Mouse (Mus musculus): ENCODE data around the gene Guk1. TPM values are rescaled to one million over a fixed set of nuclear protein-coding genes. Genes with fewer than 3 reads are reported as not detected.
A peak's percentile ranks its signal among the peaks of the same experiment; 100 is the strongest.

Gene Guk1
- polyA plus RNA-seq, 1 experiment from 2014 or later: 11.6 TPM

GRCm38 (mm10) chr11:59201216-59202002 is 9.4 kb upstream of the Guk1 start:
- Histone ChIP-seq H3K4me3 (ENCODE audit: inconsistent target) (peak overlapping the region; percentile 98), H3K36me3 (ENCODE audit: inconsistent target) (peaks cover 22% of the 10 kb centered on the region; the same call in 1 of the 2 replicates), H3K27ac (peak overlapping the region; percentile 78), H3K79me2 (ENCODE audit: inconsistent target) (peaks cover 18% of the 10 kb centered on the region; the same call in 1 of the 2 replicates)
- 9% methylated on average over 15 of the region's 16 CpGs for WGBS (ENCODE audit: missing documents)

DNA sequence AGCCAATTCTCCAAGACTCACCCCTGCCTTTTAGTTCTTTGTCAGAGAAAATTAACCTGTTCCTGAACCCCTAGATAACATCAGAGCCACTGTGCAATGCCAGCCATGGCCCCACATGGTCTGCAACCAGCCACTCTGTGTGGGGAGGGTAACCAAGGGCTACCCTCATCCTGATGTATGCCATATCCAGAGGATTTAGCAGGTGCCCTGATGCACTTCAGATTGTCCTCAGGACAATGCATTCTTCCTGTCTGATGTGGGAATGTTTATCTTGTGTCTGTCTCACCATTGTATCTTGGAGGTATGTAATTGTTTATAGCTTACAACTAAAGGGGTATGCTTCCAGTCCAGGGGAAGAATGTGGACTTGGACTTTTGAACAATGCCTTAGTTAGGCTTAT is 4.2 kb upstream of the Guk1 start:
- Histone ChIP-seq H3K27ac (no peak overlapping the region), H3K36me3 (ENCODE audit: inconsistent target) (no peaks in the 10 kb centered on the region), H3K79me2 (ENCODE audit: inconsistent target) (no peaks in the 10 kb centered on the region)

DNA sequence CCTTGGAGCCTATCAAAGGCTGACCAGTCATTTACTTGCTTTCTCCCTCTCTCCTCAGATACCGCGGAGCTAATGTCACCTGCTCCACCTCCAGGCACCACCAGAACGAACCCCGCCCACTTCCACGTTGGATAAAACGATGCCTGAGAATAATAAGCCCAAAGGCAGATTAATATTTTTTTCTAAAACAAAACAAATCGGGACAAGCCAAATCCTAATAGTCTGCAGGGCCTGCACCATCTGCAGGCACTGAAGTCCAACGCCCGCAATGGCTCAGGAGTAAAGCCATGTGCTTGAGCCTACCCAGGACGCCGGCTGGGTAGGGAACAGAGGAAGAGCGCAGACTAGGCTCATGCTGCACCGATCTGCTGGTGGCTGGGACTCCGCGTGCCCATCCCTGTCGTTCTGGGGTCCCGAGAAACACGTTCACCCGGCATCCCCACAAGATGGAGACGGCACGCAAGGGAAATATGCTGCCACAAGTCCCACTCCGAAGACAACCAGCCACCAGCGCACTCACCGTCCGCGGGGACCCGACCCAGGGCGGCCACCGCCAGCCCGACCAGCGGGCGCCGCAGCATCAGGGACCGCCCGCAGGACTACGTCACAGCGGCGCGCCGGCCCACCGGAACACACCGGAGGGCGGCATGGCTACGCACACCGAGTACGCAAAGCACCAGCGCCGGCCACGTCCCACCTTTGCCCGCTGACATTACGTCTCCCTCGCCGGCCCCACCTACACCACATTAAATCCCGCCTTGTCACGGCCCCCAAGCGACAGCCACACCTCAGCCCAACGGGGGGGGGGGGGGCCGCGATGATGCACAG is 567 bp downstream of the Guk1 start:
- Histone ChIP-seq H3K27ac (peak overlapping the region; percentile 41; the same call in 1 of the 2 replicates), H3K4me3 (ENCODE audit: inconsistent target) (peak overlapping the region; percentile 59), H3K79me2 (ENCODE audit: inconsistent target) (no peaks in the 10 kb centered on the region; the same call in 1 of the 2 replicates), H3K36me3 (ENCODE audit: inconsistent target) (no peaks in the 10 kb centered on the region)
- WGBS (ENCODE audit: missing documents): 1% methylated on average over 49 of the region's 59 CpGs

More for the DNA sequence above, 4.2 kb upstream of the Guk1 start:
- H3K4me3 ChIP-seq (ENCODE audit: inconsistent target): no peak overlapping the region

- Histone ChIP-seq H3K4me3 (ENCODE audit: inconsistent target) (no peak overlapping the region), H3K27ac (no peak overlapping the region), H3K79me2 (ENCODE audit: inconsistent target) (no peaks in the 10 kb centered on the region; the same call in 1 of the 2 replicates), H3K36me3 (ENCODE audit: inconsistent target) (peaks cover 15% of the 10 kb centered on the region; the same call in 1 of the 2 replicates)
- WGBS (ENCODE audit: missing documents): 98% methylated on average over 4 of the region's 6 CpGs
Observed at GRCm38 (mm10) chr11:59187706-59188105, 4.3 kb downstream of the Guk1 start.

- peaks cover 15% of the 10 kb centered on the region; the same call in 1 of the 2 replicates for H3K36me3 ChIP-seq (ENCODE audit: inconsistent target)
- 87% methylated on average over 5 of the region's 5 CpGs for WGBS (ENCODE audit: missing documents)
- H3K4me3 ChIP-seq (ENCODE audit: inconsistent target): no peak overlapping the region
- no peaks in the 10 kb centered on the region; the same call in 1 of the 2 replicates for H3K79me2 ChIP-seq (ENCODE audit: inconsistent target)
- no peak overlapping the region for H3K27ac ChIP-seq
Observed at GRCm38 (mm10) chr11:59185490-59185889, 6.5 kb downstream of the Guk1 start.

GRCm38 (mm10) chr11:59183821-59184220 is 8.2 kb downstream of the Guk1 start:
- WGBS (ENCODE audit: missing documents): 54% methylated on average over 3 of the region's 3 CpGs
- Histone ChIP-seq H3K27ac (no peak overlapping the region), H3K36me3 (ENCODE audit: inconsistent target) (peaks cover 15% of the 10 kb centered on the region; the same call in 1 of the 2 replicates), H3K79me2 (ENCODE audit: inconsistent target) (no peaks in the 10 kb centered on the region; the same call in 1 of the 2 replicates), H3K4me3 (ENCODE audit: inconsistent target) (no peak overlapping the region)

DNA sequence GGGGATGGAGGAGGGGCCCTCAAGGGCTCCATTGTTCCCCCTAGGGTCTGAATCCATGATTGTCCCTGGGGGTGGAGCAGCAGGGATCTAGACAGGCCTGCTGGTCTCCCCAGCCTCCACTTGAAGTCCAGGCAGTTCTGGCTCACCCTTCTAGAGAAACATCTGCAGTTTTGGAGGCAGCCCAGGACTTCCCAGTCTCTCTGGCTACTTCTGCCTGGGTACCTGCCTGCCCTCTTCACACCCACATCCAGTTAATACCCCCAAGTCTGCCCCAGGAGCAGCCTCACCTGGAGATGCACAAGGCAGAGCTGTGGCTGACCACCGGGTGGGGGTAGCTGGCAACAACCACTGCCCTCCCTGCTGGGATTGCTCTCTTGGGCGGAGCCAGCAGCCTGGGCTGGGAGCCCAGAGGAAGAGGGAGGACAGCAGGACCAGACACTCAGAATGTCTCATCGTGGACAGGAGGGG is 9.1 kb downstream of the Guk1 start, which contains the start of gene Gjc2:
Gjc2 (minus strand) TSS at position 350 of the 468 bp plus-strand sequence.
- Histone ChIP-seq H3K36me3 (ENCODE audit: inconsistent target) (peaks cover 15% of the 10 kb centered on the region; the same call in 1 of the 2 replicates), H3K4me3 (ENCODE audit: inconsistent target) (no peak within 1 kb of the TSS), H3K27ac (no peak within 1 kb of the TSS), H3K79me2 (ENCODE audit: inconsistent target) (no peaks in the 10 kb centered on the region)
- WGBS (ENCODE audit: missing documents): 87% methylated on average over 3 of the region's 3 CpGs

DNA sequence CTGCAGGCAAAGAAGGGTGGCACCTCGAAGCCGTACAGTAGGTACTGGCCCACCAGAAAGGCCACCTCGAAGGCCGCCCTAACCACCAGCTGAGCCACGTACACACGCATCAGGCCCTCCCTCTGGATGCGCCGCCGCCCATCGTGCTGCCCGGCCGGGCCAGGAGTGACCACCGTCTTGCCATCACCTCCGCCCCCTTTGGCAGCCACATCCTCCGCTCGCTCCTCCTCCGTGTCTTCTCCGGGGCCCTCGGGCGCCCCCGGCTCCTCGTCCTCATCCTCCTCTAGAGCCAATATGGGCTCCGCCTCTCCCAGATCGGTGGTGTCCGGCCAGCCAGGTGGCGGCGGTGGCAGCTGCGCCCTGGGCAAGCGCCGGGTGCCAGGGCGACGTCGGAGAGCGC is 15.1 kb downstream of the Guk1 start:
- H3K79me2 ChIP-seq (ENCODE audit: inconsistent target): no peaks in the 10 kb centered on the region
- WGBS (ENCODE audit: missing documents): 15% methylated on average over 34 of the region's 34 CpGs
- H3K36me3 ChIP-seq (ENCODE audit: inconsistent target): no peaks in the 10 kb centered on the region
- H3K27ac ChIP-seq: no peak overlapping the region
- no peak overlapping the region for H3K4me3 ChIP-seq (ENCODE audit: inconsistent target)

DNA sequence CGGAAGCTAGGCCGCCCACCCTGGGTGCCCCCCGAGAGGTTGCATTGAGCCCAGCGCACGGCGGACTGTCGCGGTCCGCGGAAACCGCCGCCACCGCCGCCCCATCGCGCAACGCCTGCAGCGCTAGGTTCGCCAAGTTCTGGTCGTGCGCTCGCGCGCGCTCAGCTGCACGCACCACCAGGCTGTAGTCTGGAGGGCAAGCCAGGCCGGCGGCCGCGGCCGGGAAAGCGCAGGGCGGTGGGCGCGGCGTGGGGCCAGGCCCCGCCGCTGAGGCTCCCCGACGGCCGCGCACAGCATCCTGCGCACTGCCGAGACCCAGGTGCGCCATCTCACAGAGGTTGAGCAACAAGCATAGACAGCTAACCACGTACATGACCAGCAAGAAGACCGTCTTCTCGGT is 15.5 kb downstream of the Guk1 start:
- 2% methylated on average over 41 of the region's 48 CpGs for WGBS (ENCODE audit: missing documents)
- H3K4me3 ChIP-seq (ENCODE audit: inconsistent target): no peak overlapping the region
- H3K27ac ChIP-seq: no peak overlapping the region
- no peaks in the 10 kb centered on the region for H3K79me2 ChIP-seq (ENCODE audit: inconsistent target)
- H3K36me3 ChIP-seq (ENCODE audit: inconsistent target): no peaks in the 10 kb centered on the region

- Histone ChIP-seq H3K27ac (no peak overlapping the region), H3K36me3 (ENCODE audit: inconsistent target) (no peaks in the 10 kb centered on the region), H3K79me2 (ENCODE audit: inconsistent target) (no peaks in the 10 kb centered on the region), H3K4me3 (ENCODE audit: inconsistent target) (no peak overlapping the region)
- 80% methylated on average over 6 of the region's 6 CpGs for WGBS (ENCODE audit: missing documents)
Observed at GRCm38 (mm10) chr11:59174189-59174838, 17.7 kb downstream of the Guk1 start.

DNA sequence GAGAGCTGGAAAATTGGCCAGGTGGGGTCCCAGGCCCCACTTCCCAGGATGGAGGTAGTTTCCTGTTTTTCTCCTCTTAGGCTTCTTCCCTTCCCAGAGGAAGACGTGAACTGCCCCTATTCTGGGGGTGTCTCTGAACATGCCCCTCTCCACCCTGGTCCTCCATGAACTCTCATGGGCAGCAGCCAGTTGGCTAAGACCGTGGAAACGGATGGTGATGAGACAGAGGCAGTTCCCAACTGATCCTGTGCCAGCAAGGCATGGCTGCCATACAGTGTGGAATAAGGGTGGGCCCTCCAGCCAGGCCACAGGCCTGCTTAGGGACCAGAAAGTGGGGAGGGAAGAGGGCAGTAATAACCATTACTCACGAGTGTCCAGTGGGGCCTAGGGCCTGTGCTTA is 21.5 kb downstream of the Guk1 start:
- no peaks in the 10 kb centered on the region for H3K79me2 ChIP-seq (ENCODE audit: inconsistent target)
- WGBS (ENCODE audit: missing documents): 90% methylated on average over 4 of the region's 4 CpGs

DNA sequence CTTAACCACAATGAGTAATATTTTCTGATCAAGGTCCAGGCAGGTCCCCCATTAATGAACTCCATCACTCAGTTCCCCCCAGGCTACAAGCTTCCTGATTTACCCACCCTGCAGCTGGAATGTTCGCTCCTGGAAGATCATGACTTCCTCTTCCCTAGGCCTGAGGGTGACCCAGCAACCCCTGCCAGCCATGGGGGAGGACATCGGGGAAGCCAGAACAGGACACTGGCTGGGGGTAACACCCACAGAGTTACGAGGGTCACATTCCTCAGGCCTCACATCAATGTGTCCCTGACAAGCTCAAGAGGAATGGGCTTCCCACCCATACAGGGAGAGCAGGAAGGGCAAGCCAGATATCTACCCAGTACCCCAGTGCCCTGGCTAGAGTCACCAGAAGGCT is 22.2 kb downstream of the Guk1 start:
- Histone ChIP-seq H3K36me3 (ENCODE audit: inconsistent target) (no peaks in the 10 kb centered on the region), H3K4me3 (ENCODE audit: inconsistent target) (no peak overlapping the region), H3K79me2 (ENCODE audit: inconsistent target) (no peaks in the 10 kb centered on the region), H3K27ac (no peak overlapping the region)
- WGBS (ENCODE audit: missing documents): 74% methylated on average over 3 of the region's 3 CpGs

More for the DNA sequence above, 21.5 kb downstream of the Guk1 start:
- Histone ChIP-seq H3K4me3 (ENCODE audit: inconsistent target) (no peak overlapping the region), H3K36me3 (ENCODE audit: inconsistent target) (no peaks in the 10 kb centered on the region), H3K27ac (no peak overlapping the region)

DNA sequence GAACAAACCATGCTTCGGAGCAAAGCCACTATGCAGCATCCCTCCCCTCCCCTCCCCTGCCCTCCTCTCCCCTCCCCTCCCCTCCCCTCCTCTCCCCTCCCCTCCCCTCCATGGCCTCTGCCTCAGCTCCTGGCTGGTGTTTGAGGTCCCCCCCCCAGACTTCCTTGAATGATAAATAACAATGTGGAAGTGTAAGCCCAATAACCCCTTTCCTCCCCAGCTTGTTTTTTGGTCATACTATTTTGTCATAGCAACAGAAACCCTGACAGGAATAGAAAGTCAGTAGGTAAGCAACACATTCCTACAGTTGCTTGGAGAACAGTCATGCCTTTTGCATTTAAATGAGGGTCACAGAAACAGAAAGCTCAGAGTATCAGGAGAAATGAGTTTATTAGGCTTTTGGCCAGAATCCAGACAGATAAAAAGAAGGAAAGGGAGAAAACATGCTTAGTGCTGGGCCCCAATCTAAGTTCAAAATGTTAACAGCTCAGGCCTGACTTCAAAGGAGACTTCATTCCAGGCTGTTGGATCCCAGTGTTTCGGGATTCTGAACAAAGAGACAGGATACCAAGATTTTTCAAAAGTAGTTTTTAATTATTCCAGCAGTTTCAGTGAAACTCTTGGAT is 26.3 kb downstream of the Guk1 start:
- WGBS (ENCODE audit: missing documents): 84% methylated on average over 1 of the region's 2 CpGs
- H3K79me2 ChIP-seq (ENCODE audit: inconsistent target): no peaks in the 10 kb centered on the region; the same call in 1 of the 2 replicates
- H3K27ac ChIP-seq: 0 out of 2 replicates have a peak overlapping the region, but pooled peaks have one; percentile 5
- no peak overlapping the region for H3K4me3 ChIP-seq (ENCODE audit: inconsistent target)
- no peaks in the 10 kb centered on the region for H3K36me3 ChIP-seq (ENCODE audit: inconsistent target)

- Histone ChIP-seq H3K4me3 (ENCODE audit: inconsistent target) (peak overlapping the region; percentile 35; the same call in 1 of the 2 replicates), H3K27ac (peak overlapping the region; percentile 72), H3K79me2 (ENCODE audit: inconsistent target) (no peaks in the 10 kb centered on the region; the same call in 1 of the 2 replicates), H3K36me3 (ENCODE audit: inconsistent target) (no peaks in the 10 kb centered on the region)
- WGBS (ENCODE audit: missing documents): 86% methylated on average over 9 of the region's 9 CpGs
Observed at GRCm38 (mm10) chr11:59164384-59164783, 27.6 kb downstream of the Guk1 start.
